Mouse (Mus musculus): ENCODE results near the gene Rsph9. TPM values are rescaled to one million over a fixed set of nuclear protein-coding genes. Genes with fewer than 3 reads are reported as not detected.
A peak's percentile ranks its signal among the peaks of the same experiment; 100 is the strongest.

Rsph9 gene
- 14.5 and 20.5 TPM in 2 replicates for polyA plus RNA-seq (2016; fragmentation: Nextera tagmentation; extraction: Ambion mirVana)

GRCm38 (mm10) chr17:46143578-46144423 lies at the start of gene Rsph9:
Gene Rsph9 (minus strand): TSS chr17:46144216.
- Histone ChIP-seq H3K27ac (peak within 1 kb of the TSS; percentile 81), H3K4me1 (replicated peaks) (peaks cover 16% of the 10 kb centered on the region), H3K9me3 (no peaks in the 10 kb centered on the region), H3K36me3 (peaks cover 37% of the 10 kb centered on the region), H3K4me3 (peak within 1 kb of the TSS; percentile 59), H3K27me3 (ENCODE audit: insufficient read depth, poor library complexity, severe bottlenecking) (peaks cover 7% of the 10 kb centered on the region; the same call in 1 of the 2 replicates)
- peak; percentile 82 for DNase-seq (ENCODE audit: low spot score)
- 7% methylated on average over 37 of the region's 37 CpGs for WGBS

- H3K4me1 ChIP-seq (replicated peaks), result no peaks in the 10 kb centered on the region
- H3K27ac ChIP-seq, result no peak overlapping the region
- H3K27me3 ChIP-seq (ENCODE audit: insufficient read depth, poor library complexity, severe bottlenecking), result no peaks in the 10 kb centered on the region
- no peak for DNase-seq (ENCODE audit: low spot score)
- H3K4me3 ChIP-seq, result no peak overlapping the region
- H3K9me3 ChIP-seq, result no peaks in the 10 kb centered on the region
- WGBS, result 97% methylated on average over 2 of the region's 2 CpGs
- peaks cover 98% of the 10 kb centered on the region for H3K36me3 ChIP-seq
Observed at GRCm38 (mm10) chr17:46188829-46189228, 44.8 kb upstream of the Rsph9 start.

GRCm38 (mm10) chr17:46182273-46182672 lies 38.3 kb upstream of the Rsph9 start:
- Histone ChIP-seq H3K4me1 (replicated peaks) (no peaks in the 10 kb centered on the region), H3K4me3 (no peak overlapping the region), H3K36me3 (peaks cover 98% of the 10 kb centered on the region), H3K27ac (no peak overlapping the region), H3K9me3 (no peaks in the 10 kb centered on the region), H3K27me3 (ENCODE audit: insufficient read depth, poor library complexity, severe bottlenecking) (no peaks in the 10 kb centered on the region)
- no peak for DNase-seq (ENCODE audit: low spot score)
- 83% methylated on average over 4 of the region's 4 CpGs for WGBS

GRCm38 (mm10) chr17:46170538-46170937 lies 26.5 kb upstream of the Rsph9 start:
- H3K4me1 ChIP-seq (replicated peaks), result no peaks in the 10 kb centered on the region
- 74% methylated on average over 3 of the region's 3 CpGs for WGBS
- DNase-seq (ENCODE audit: low spot score), result no peak
- no peak overlapping the region for H3K27ac ChIP-seq
- peaks cover 93% of the 10 kb centered on the region for H3K36me3 ChIP-seq
- H3K27me3 ChIP-seq (ENCODE audit: insufficient read depth, poor library complexity, severe bottlenecking), result no peaks in the 10 kb centered on the region
- H3K9me3 ChIP-seq, result no peaks in the 10 kb centered on the region
- no peak overlapping the region for H3K4me3 ChIP-seq

GRCm38 (mm10) chr17:46168768-46169167 lies 24.8 kb upstream of the Rsph9 start:
- DNase-seq (ENCODE audit: low spot score), result no peak
- Histone ChIP-seq H3K9me3 (no peaks in the 10 kb centered on the region), H3K36me3 (peaks cover 95% of the 10 kb centered on the region), H3K27me3 (ENCODE audit: insufficient read depth, poor library complexity, severe bottlenecking) (no peaks in the 10 kb centered on the region), H3K4me3 (no peak overlapping the region), H3K27ac (no peak overlapping the region), H3K4me1 (replicated peaks) (no peaks in the 10 kb centered on the region)
- 91% methylated on average over 5 of the region's 5 CpGs for WGBS

GRCm38 (mm10) chr17:46168318-46168717 lies 24.3 kb upstream of the Rsph9 start:
- WGBS, result 72% methylated on average over 5 of the region's 5 CpGs
- Histone ChIP-seq H3K9me3 (no peaks in the 10 kb centered on the region), H3K4me3 (no peak overlapping the region), H3K4me1 (replicated peaks) (no peaks in the 10 kb centered on the region), H3K36me3 (peaks cover 98% of the 10 kb centered on the region), H3K27me3 (ENCODE audit: insufficient read depth, poor library complexity, severe bottlenecking) (no peaks in the 10 kb centered on the region), H3K27ac (no peak overlapping the region)
- DNase-seq (ENCODE audit: low spot score), result no peak

GRCm38 (mm10) chr17:46167014-46167413 lies 23.0 kb upstream of the Rsph9 start:
- no peak overlapping the region for H3K4me3 ChIP-seq
- H3K27ac ChIP-seq, result no peak overlapping the region
- H3K4me1 ChIP-seq (replicated peaks), result peaks cover 12% of the 10 kb centered on the region
- peaks cover 93% of the 10 kb centered on the region for H3K36me3 ChIP-seq
- 86% methylated on average over 11 of the region's 11 CpGs for WGBS
- H3K27me3 ChIP-seq (ENCODE audit: insufficient read depth, poor library complexity, severe bottlenecking), result no peaks in the 10 kb centered on the region
- no peak for DNase-seq (ENCODE audit: low spot score)
- H3K9me3 ChIP-seq, result no peaks in the 10 kb centered on the region

- Histone ChIP-seq H3K36me3 (peaks cover 87% of the 10 kb centered on the region), H3K27me3 (ENCODE audit: insufficient read depth, poor library complexity, severe bottlenecking) (no peaks in the 10 kb centered on the region), H3K9me3 (no peaks in the 10 kb centered on the region), H3K4me1 (replicated peaks) (peaks cover 19% of the 10 kb centered on the region), H3K4me3 (no peak overlapping the region), H3K27ac (no peak overlapping the region)
- 83% methylated on average over 5 of the region's 5 CpGs for WGBS
- DNase-seq (ENCODE audit: low spot score), result no peak
Observed at GRCm38 (mm10) chr17:46166270-46166669, 22.3 kb upstream of the Rsph9 start.

GRCm38 (mm10) chr17:46165460-46165859 lies 21.4 kb upstream of the Rsph9 start:
- Histone ChIP-seq H3K36me3 (peaks cover 79% of the 10 kb centered on the region), H3K9me3 (no peaks in the 10 kb centered on the region)
- no peak for DNase-seq (ENCODE audit: low spot score)

GRCm38 (mm10) chr17:46164791-46165190 lies 20.8 kb upstream of the Rsph9 start:
- DNase-seq (ENCODE audit: low spot score), result no peak
- no peaks in the 10 kb centered on the region for H3K9me3 ChIP-seq
- no peaks in the 10 kb centered on the region for H3K27me3 ChIP-seq (ENCODE audit: insufficient read depth, poor library complexity, severe bottlenecking)
- WGBS, result 93% methylated on average over 10 of the region's 10 CpGs
- peaks cover 26% of the 10 kb centered on the region for H3K4me1 ChIP-seq (replicated peaks)
- peaks cover 72% of the 10 kb centered on the region for H3K36me3 ChIP-seq
- no peak overlapping the region for H3K27ac ChIP-seq
- no peak overlapping the region for H3K4me3 ChIP-seq

More at GRCm38 (mm10) chr17:46165460-46165859, 21.4 kb upstream of the Rsph9 start:
- no peak overlapping the region for H3K27ac ChIP-seq
- no peak overlapping the region for H3K4me3 ChIP-seq
- WGBS, result 91% methylated on average over 12 of the region's 12 CpGs
- H3K4me1 ChIP-seq (replicated peaks), result peaks cover 20% of the 10 kb centered on the region
- no peaks in the 10 kb centered on the region for H3K27me3 ChIP-seq (ENCODE audit: insufficient read depth, poor library complexity, severe bottlenecking)

GRCm38 (mm10) chr17:46164301-46164700 lies 20.3 kb upstream of the Rsph9 start:
- DNase-seq (ENCODE audit: low spot score), result no peak
- Histone ChIP-seq H3K9me3 (no peaks in the 10 kb centered on the region), H3K27me3 (ENCODE audit: insufficient read depth, poor library complexity, severe bottlenecking) (no peaks in the 10 kb centered on the region), H3K36me3 (peaks cover 67% of the 10 kb centered on the region), H3K27ac (no peak overlapping the region), H3K4me3 (no peak overlapping the region), H3K4me1 (replicated peaks) (peaks cover 30% of the 10 kb centered on the region)
- WGBS, result 93% methylated on average over 8 of the region's 8 CpGs

GRCm38 (mm10) chr17:46162951-46163421 lies 19.0 kb upstream of the Rsph9 start:
- Histone ChIP-seq H3K27me3 (ENCODE audit: insufficient read depth, poor library complexity, severe bottlenecking) (no peaks in the 10 kb centered on the region), H3K4me3 (0 out of 2 replicates have a peak overlapping the region, but pooled peaks have one; percentile 9)
- WGBS, result 86% methylated on average over 9 of the region's 9 CpGs

GRCm38 (mm10) chr17:46162551-46162950 lies 18.5 kb upstream of the Rsph9 start:
- DNase-seq (ENCODE audit: low spot score), result no peak
- WGBS, result 94% methylated on average over 7 of the region's 7 CpGs
- H3K36me3 ChIP-seq, result peaks cover 50% of the 10 kb centered on the region
- no peaks in the 10 kb centered on the region for H3K27me3 ChIP-seq (ENCODE audit: insufficient read depth, poor library complexity, severe bottlenecking)
- 0 out of 2 replicates have a peak overlapping the region, but pooled peaks have one; percentile 13 for H3K4me3 ChIP-seq
- peaks cover 30% of the 10 kb centered on the region for H3K4me1 ChIP-seq (replicated peaks)
- H3K9me3 ChIP-seq, result no peaks in the 10 kb centered on the region
- H3K27ac ChIP-seq, result no peak overlapping the region

More at GRCm38 (mm10) chr17:46162951-46163421, 19.0 kb upstream of the Rsph9 start:
- Histone ChIP-seq H3K36me3 (peaks cover 54% of the 10 kb centered on the region), H3K4me1 (replicated peaks) (peaks cover 30% of the 10 kb centered on the region), H3K27ac (no peak overlapping the region), H3K9me3 (no peaks in the 10 kb centered on the region)
- DNase-seq (ENCODE audit: low spot score), result no peak
